Mouse (Mus musculus) right cerebral cortex, postnatal 25 days (tissue): ENCODE data around the gene Gm21977.
"Not testable (repeated sequence)": the region's sequence is repeated elsewhere in the genome, so short reads cannot be mapped to it uniquely, and the experiment has no call there.

ENCODE experiments used
- DNase-seq: peaks from one replicate; pipeline ENCODE4 v3.0.0; 2022

Gene Gm21977

DNA sequence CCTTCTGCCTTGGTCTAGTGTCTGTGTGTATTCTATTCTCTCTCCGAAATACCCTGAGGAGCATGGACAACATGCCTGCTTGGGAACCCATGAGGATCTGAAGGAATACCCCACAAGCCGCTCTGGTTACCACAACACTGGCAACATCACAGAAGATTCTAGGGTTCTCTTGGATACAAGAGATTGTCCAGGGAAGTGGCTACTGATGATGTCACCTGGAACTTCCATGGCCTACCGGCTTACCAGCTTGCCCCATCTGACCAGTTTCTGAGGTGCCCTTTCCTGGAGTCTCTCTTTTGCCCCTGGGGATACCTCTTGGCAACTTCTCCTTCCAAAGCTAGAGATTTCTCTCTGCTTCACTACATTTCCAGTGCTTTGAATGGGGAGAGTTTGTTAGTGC lies at the start of gene Gm21977:
Gm21977 (minus strand) TSS at position 101 of the 400 bp plus-strand sequence.
- DNase-seq: not testable (repeated sequence)
